Mouse (Mus musculus) lung, embryonic 14.5 days (tissue): ENCODE measurements around the gene Wasl. TPM values are rescaled to one million over a fixed set of nuclear protein-coding genes. Genes with fewer than 3 reads are reported as not detected.

ENCODE experiments used
- ATAC-seq: fragments of 200-750 bp; cut with Nextera tagmentation; 2 replicates; pipeline ENCODE4 v1.8.0; 2017; ENCODE audit warnings: mild to moderate bottlenecking, moderate TSS enrichment, moderate library complexity; ENCODE audit not compliant: insufficient read depth
- DNase-seq: peaks from one replicate; pipeline ENCODE4 v3.0.0-alpha.2; 2015
- H3K27ac ChIP-seq: fragments of 300-500 bp; sonication (generic); 2 replicates; pipeline ENCODE4 v1.5.1; 2014; ENCODE audit warnings: low read depth, mild to moderate bottlenecking, moderate library complexity
- H3K27me3 ChIP-seq: fragments of 300-500 bp; sonication (generic); 2 replicates; pipeline ENCODE4 v1.6.1; 2014; ENCODE audit warnings: low read length, control low read depth; ENCODE audit not compliant: insufficient read depth
- H3K36me3 ChIP-seq: fragments of 300-500 bp; sonication (generic); 2 replicates; pipeline ENCODE4 v1.6.1; 2014; ENCODE audit warnings: control low read depth; ENCODE audit not compliant: insufficient read depth
- H3K4me1 ChIP-seq: fragments of 300-500 bp; sonication (generic); 2 replicates; pipeline ENCODE4 v1.6.1; 2014; ENCODE audit warnings: antibody characterized with exemption, control low read depth; ENCODE audit not compliant: insufficient read depth
- H3K4me2 ChIP-seq: fragments of 300-500 bp; sonication (generic); 2 replicates; pipeline ENCODE4 v1.6.1; 2014; ENCODE audit warnings: mild to moderate bottlenecking
- H3K4me3 ChIP-seq: fragments of 300-500 bp; sonication (generic); 2 replicates; pipeline ENCODE4 v1.5.1; 2014; ENCODE audit warnings: low read depth, low read length
- H3K9ac ChIP-seq: fragments of 300-500 bp; sonication (generic); 2 replicates; pipeline ENCODE4 v1.6.1; 2014
- H3K9me3 ChIP-seq: fragments of 300-500 bp; sonication (generic); 2 replicates; pipeline ENCODE4 v1.6.1; 2016; ENCODE audit warnings: low read depth, low read length, control low read depth
- CTCF ChIP-seq: IDR thresholded peaks from 2 replicates; pipeline ENCODE4 v1.5.1; 2016; ENCODE audit warnings: antibody characterized with exemption, low read depth
- WGBS: fragments of 180-500 bp; shearing (Covaris S2); extraction: QIAGEN DNeasy Blood & Tissue Kit; methylation state at CpG from one replicate; pipeline ENCODE4 v1.1.7; 2014; 5-methylcytosine and 5-hydroxymethylcytosine counted together
- polyA plus RNA-seq: library from polyadenylated mRNA; unstranded; fragments of >200 nt; fragmentation: Nextera tagmentation; extraction: Ambion mirVana; gene quantifications from 2 replicates; pipeline ENCODE4 v1.2.1, GENCODE M21; 2014

Gene Wasl
- polyA plus RNA-seq, 1 experiment from 2014 or later = 65.2 TPM

GRCm38 (mm10) chr6:24657647-24658387, 7.0 kb downstream of the Wasl start:
- Histone ChIP-seq H3K4me2 (no peak overlapping the region), H3K9ac (no peak overlapping the region), H3K4me3 (no peak overlapping the region), H3K27ac (no peak overlapping the region), H3K4me1 (0 out of 2 replicates have a peak, but pooled peaks cover 3% of the 10 kb centered on the region), H3K36me3 (no peaks in the 10 kb centered on the region), H3K27me3 (no peaks in the 10 kb centered on the region), H3K9me3 (no peaks in the 10 kb centered on the region)
- DNase-seq (no peak), ATAC-seq (no peak; the same call in 1 of the 2 replicates)
- 55% methylated on average over 10 of the region's 10 CpGs for WGBS
- no peak for TF ChIP-seq CTCF

DNA sequence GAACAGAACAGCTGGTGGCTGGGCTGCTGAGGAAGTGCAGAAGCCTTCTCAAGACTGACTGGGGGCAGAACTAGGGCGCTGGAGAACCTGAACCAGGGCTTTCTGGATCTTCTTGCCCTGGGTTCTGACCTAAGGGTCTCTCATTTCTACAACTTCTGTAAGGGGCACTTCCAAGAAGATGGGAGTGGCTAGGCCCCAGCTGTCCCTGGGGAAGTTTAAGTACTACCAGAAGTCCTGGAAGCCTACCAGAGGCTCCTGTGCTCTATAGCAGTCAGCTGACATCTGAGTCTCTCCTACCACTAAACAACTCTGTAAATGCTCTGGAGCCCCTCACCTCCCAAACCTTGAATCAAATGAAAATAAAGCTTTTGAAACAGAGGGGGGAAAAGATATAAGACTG, 8.7 kb downstream of the Wasl start:
- 71% methylated on average over 1 of the region's 1 CpGs for WGBS
- H3K27ac ChIP-seq = no peak overlapping the region
- H3K4me3 ChIP-seq = no peak overlapping the region
- no peaks in the 10 kb centered on the region for H3K4me1 ChIP-seq
- H3K9ac ChIP-seq = no peak overlapping the region
- no peaks in the 10 kb centered on the region for H3K27me3 ChIP-seq
- DNase-seq = no peak
- no peaks in the 10 kb centered on the region for H3K9me3 ChIP-seq
- no peak overlapping the region for H3K4me2 ChIP-seq
- H3K36me3 ChIP-seq = no peaks in the 10 kb centered on the region
- ATAC-seq = no peak
- TF ChIP-seq CTCF = no peak

GRCm38 (mm10) chr6:24651538-24651937, 13.3 kb downstream of the Wasl start:
- H3K36me3 ChIP-seq = no peaks in the 10 kb centered on the region

DNA sequence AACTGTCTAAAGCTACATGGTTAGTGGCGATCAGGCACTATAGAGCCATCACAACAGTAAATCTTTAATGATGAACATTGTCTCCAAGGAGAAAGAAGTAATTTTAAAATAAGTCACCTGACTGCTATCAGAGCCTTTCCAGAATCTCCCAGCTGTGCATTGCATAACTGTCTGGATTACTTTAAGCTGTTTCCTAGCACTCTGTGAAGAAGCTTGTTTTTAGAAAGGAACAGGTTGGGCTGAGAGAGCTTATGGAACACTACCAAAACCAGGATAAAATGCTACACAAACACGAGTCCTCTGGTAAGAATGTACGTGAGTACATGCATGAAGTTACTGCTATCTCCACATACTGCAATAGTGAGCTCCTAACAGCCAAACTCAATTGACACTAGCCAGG, 14.1 kb downstream of the Wasl start:
- H3K9ac ChIP-seq = no peak overlapping the region
- H3K4me3 ChIP-seq = no peak overlapping the region
- H3K4me2 ChIP-seq = no peak overlapping the region
- no peaks in the 10 kb centered on the region for H3K9me3 ChIP-seq
- ATAC-seq (no peak), DNase-seq (no peak)
- H3K27me3 ChIP-seq = no peaks in the 10 kb centered on the region
- H3K36me3 ChIP-seq = no peaks in the 10 kb centered on the region
- TF ChIP-seq CTCF = no peak
- WGBS = 64% methylated on average over 3 of the region's 3 CpGs
- no peak overlapping the region for H3K27ac ChIP-seq
- H3K4me1 ChIP-seq = no peaks in the 10 kb centered on the region

More at GRCm38 (mm10) chr6:24651538-24651937, 13.3 kb downstream of the Wasl start:
- Histone ChIP-seq H3K27me3 (no peaks in the 10 kb centered on the region), H3K4me2 (no peak overlapping the region), H3K9ac (no peak overlapping the region), H3K27ac (no peak overlapping the region), H3K4me1 (no peaks in the 10 kb centered on the region), H3K9me3 (no peaks in the 10 kb centered on the region), H3K4me3 (no peak overlapping the region)
- WGBS = 62% methylated on average over 7 of the region's 7 CpGs
- no peak for TF ChIP-seq CTCF
- no peak for ATAC-seq
- no peak for DNase-seq

DNA sequence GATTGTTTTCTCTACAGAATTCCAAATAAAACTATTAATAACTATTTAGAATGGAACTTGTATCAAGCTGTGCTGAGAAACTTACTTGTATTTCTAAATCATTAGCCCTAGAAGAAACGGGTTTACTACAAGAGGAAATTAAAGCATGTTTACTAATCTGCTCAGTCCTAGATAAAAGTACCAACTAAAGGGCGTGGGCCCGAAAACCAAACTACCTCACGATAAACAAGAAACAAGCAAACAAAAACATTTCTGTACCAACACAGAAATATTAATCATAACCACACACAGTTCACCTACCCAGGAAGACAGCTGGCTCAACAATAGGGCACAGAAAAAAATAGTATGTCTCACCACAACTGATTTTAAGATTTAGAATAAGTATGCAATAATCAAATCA, 16.4 kb downstream of the Wasl start:
- Histone ChIP-seq H3K27ac (no peak overlapping the region), H3K4me1 (no peaks in the 10 kb centered on the region), H3K9ac (no peak overlapping the region), H3K36me3 (0 out of 2 replicates have a peak, but pooled peaks cover 5% of the 10 kb centered on the region), H3K27me3 (no peaks in the 10 kb centered on the region), H3K4me3 (no peak overlapping the region), H3K4me2 (no peak overlapping the region), H3K9me3 (no peaks in the 10 kb centered on the region)
- WGBS = 86% methylated on average over 4 of the region's 4 CpGs
- TF ChIP-seq CTCF = no peak
- DNase-seq = no peak
- no peak for ATAC-seq

DNA sequence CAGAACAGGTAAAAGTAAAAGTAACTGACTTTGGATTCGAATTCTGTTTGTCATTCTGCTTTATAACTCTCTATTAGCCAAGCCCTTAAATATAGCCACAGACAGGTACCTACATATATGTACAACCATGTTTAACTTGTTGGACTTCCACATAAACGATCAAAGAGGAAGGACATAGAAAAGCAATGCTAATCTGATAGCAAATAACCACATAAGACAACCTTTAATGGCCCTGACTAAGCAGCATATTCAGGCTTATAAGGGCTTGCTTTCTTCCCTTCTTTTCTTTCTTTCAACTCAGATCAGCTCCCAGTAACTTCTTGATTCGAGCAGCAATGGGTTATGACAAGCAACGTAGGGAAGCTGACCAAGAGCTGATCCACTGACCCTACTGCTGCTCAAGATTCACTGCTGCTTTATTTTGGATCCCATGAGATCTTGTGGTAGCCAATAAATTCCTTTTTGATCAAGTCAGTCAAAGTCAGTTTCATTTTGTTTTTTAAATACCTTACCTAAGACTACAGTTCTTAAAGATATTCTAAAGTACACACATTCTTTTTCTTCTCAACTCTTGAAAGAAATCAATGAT, 17.6 kb downstream of the Wasl start:
- H3K4me2 ChIP-seq = no peak overlapping the region
- H3K27me3 ChIP-seq = no peaks in the 10 kb centered on the region
- no peaks in the 10 kb centered on the region for H3K4me1 ChIP-seq
- H3K27ac ChIP-seq = no peak overlapping the region
- H3K4me3 ChIP-seq = no peak overlapping the region
- DNase-seq = no peak
- no peak for TF ChIP-seq CTCF
- 83% methylated on average over 4 of the region's 4 CpGs for WGBS
- no peaks in the 10 kb centered on the region for H3K9me3 ChIP-seq
- H3K36me3 ChIP-seq = 0 out of 2 replicates have a peak, but pooled peaks cover 5% of the 10 kb centered on the region
- ATAC-seq = no peak
- H3K9ac ChIP-seq = no peak overlapping the region

DNA sequence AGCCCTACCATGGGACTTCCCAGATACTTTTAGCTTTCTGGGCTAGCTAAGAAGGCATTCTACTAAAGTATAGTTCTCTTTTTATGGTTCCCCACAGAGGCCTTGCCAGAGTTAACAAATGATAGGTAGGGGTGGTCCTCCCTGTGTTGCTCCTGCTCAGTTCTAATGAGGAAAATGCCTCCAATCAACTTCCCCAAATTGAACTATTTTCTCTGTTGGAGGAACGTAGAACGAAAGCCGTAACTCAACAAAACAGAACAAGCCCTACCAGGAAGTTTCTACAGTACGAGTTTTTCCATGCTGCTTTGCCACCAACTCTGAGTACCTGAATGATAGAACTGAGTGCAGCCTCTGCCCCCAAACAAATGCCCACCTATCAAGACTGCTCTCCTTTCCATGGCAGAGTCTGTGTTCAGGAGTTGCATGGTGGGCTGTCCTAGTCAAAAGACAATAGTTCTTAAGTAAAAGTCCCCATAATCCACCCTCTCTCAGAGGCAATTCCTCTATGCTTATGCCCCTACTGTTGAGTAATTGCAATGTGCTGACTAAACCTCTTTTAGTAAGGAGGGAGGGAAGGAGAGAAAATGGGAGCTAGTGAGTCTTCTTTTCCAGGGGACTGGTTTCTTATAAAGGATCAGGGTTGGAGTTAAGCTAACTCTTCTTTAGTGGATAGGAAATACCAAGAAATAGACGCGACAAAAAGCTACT, 19.3 kb downstream of the Wasl start:
- DNase-seq (no peak), ATAC-seq (no peak)
- H3K9ac ChIP-seq = no peak overlapping the region
- H3K36me3 ChIP-seq = 0 out of 2 replicates have a peak, but pooled peaks cover 5% of the 10 kb centered on the region
- H3K4me3 ChIP-seq = no peak overlapping the region
- WGBS = 94% methylated on average over 6 of the region's 6 CpGs
- TF ChIP-seq CTCF = no peak
- H3K4me1 ChIP-seq = no peaks in the 10 kb centered on the region
- H3K27me3 ChIP-seq = no peaks in the 10 kb centered on the region
- H3K9me3 ChIP-seq = no peaks in the 10 kb centered on the region
- H3K4me2 ChIP-seq = no peak overlapping the region
- H3K27ac ChIP-seq = no peak overlapping the region
